Mouse (Mus musculus): ENCODE measurements around the gene Rpap3. TPM values are rescaled to one million over a fixed set of nuclear protein-coding genes. Genes with fewer than 3 reads are reported as not detected.

The Rpap3 gene
- 10 to 100 TPM; 23.4 to 30.7 TPM for polyA plus RNA-seq (2017; shearing (Covaris generic))

- ATAC-seq: peak; percentile 93
Measured at GRCm38 (mm10) chr15:97705211-97706050, at the start of gene Rpap3. Gene Rpap3 (minus strand): TSS chr15:97705825.

- no peak for ATAC-seq
Measured at GRCm38 (mm10) chr15:97755361-97755760, 49.7 kb upstream of the Rpap3 start.

GRCm38 (mm10) chr15:97754476-97754875, 48.9 kb upstream of the Rpap3 start:
- ATAC-seq: no peak

- ATAC-seq: no peak
Measured at GRCm38 (mm10) chr15:97752491-97752890, 46.9 kb upstream of the Rpap3 start.

- ATAC-seq: peak; percentile 52
Measured at GRCm38 (mm10) chr15:97751676-97752075, 46.1 kb upstream of the Rpap3 start.

GRCm38 (mm10) chr15:97750697-97751096, 45.1 kb upstream of the Rpap3 start:
- ATAC-seq: no peak

GRCm38 (mm10) chr15:97749841-97750240, 44.2 kb upstream of the Rpap3 start:
- ATAC-seq: no peak

- ATAC-seq: no peak
Measured at GRCm38 (mm10) chr15:97749397-97749796, 43.8 kb upstream of the Rpap3 start.

- ATAC-seq: no peak
Measured at GRCm38 (mm10) chr15:97748964-97749363, 43.3 kb upstream of the Rpap3 start.

- ATAC-seq: no peak
Measured at GRCm38 (mm10) chr15:97748309-97748708, 42.7 kb upstream of the Rpap3 start.

GRCm38 (mm10) chr15:97747486-97747885, 41.9 kb upstream of the Rpap3 start:
- no peak for ATAC-seq

GRCm38 (mm10) chr15:97746748-97747147, 41.1 kb upstream of the Rpap3 start:
- no peak for ATAC-seq

- ATAC-seq: no peak
Measured at GRCm38 (mm10) chr15:97746278-97746677, 40.7 kb upstream of the Rpap3 start.

GRCm38 (mm10) chr15:97745331-97745730, 39.7 kb upstream of the Rpap3 start:
- ATAC-seq: no peak

- ATAC-seq: no peak
Measured at GRCm38 (mm10) chr15:97744930-97745329, 39.3 kb upstream of the Rpap3 start.

GRCm38 (mm10) chr15:97743961-97744525, 38.4 kb upstream of the Rpap3 start:
- no peak for ATAC-seq

GRCm38 (mm10) chr15:97743210-97743609, 37.6 kb upstream of the Rpap3 start:
- no peak for ATAC-seq

- no peak for ATAC-seq
Measured at GRCm38 (mm10) chr15:97742600-97742999, 37.0 kb upstream of the Rpap3 start.

- no peak for ATAC-seq
Measured at GRCm38 (mm10) chr15:97742074-97742473, 36.4 kb upstream of the Rpap3 start.

- no peak for ATAC-seq
Measured at GRCm38 (mm10) chr15:97741662-97742061, 36.0 kb upstream of the Rpap3 start.

GRCm38 (mm10) chr15:97740283-97740732, 34.7 kb upstream of the Rpap3 start:
- no peak for ATAC-seq

- ATAC-seq: no peak
Measured at GRCm38 (mm10) chr15:97738923-97739322, 33.3 kb upstream of the Rpap3 start.

GRCm38 (mm10) chr15:97731988-97732387, 26.4 kb upstream of the Rpap3 start:
- no peak for ATAC-seq

- no peak for ATAC-seq
Measured at GRCm38 (mm10) chr15:97731111-97731510, 25.5 kb upstream of the Rpap3 start, which contains the start of gene Endou. Gene Endou (minus strand): TSS chr15:97731339.

Data from activated CD4-positive, CD25-positive, alpha-beta regulatory T cell, adult 4 months (primary cell).